Mouse (Mus musculus) small intestine, adult 2 months (tissue): Measurements from ENCODE around the gene Il16. TPM values are rescaled to one million over a fixed set of nuclear protein-coding genes. Genes with fewer than 3 reads are reported as not detected.

Experiments used
- H3K27ac ChIP-seq: fragments of 200-500 bp; 2 replicates; pipeline ENCODE4 v1.5.1; 2012; ENCODE audit warnings: low read depth, low read length, control low read depth, inconsistent platforms; ENCODE audit not compliant: insufficient read depth
- H3K27me3 ChIP-seq: fragments of 200-500 bp; 2 replicates; pipeline ENCODE4 v1.6.1; 2012; ENCODE audit warnings: mild to moderate bottlenecking, moderate library complexity, low read length, inconsistent platforms; ENCODE audit not compliant: control insufficient read depth, insufficient read depth
- H3K36me3 ChIP-seq: fragments of 200-500 bp; 2 replicates; pipeline ENCODE4 v1.6.1; 2012; ENCODE audit warnings: mild to moderate bottlenecking, low read length, control low read depth, inconsistent platforms; ENCODE audit not compliant: control insufficient read depth, insufficient read depth
- H3K4me1 ChIP-seq: fragments of 200-500 bp; 2 replicates; pipeline ENCODE4 v1.6.1; 2012; ENCODE audit warnings: low read length, inconsistent platforms, mixed read lengths; ENCODE audit not compliant: control insufficient read depth, insufficient read depth, insufficient read length
- H3K4me3 ChIP-seq: fragments of 200-500 bp; 2 replicates; pipeline ENCODE4 v1.5.1; 2012; ENCODE audit warnings: low read depth, mild to moderate bottlenecking, control low read depth, inconsistent platforms, low read length, moderate library complexity
- CTCF ChIP-seq: fragments of 200-500 bp; IDR thresholded peaks from 2 replicates; pipeline ENCODE4 v1.5.1; 2012; ENCODE audit warnings: low read depth, mild to moderate bottlenecking, control low read depth, inconsistent platforms, low read length, moderate library complexity, mixed read lengths; ENCODE audit not compliant: insufficient replicate concordance, insufficient read length; ENCODE audit errors: extremely low read depth
- POLR2A ChIP-seq: fragments of 200-500 bp; IDR thresholded peaks from 2 replicates; pipeline ENCODE4 v1.6.1; 2012; ENCODE audit warnings: low read depth, mild to moderate bottlenecking, control low read depth, inconsistent platforms, low read length, moderate library complexity
- WGBS: fragments of 180-500 bp; shearing (Covaris S2); methylation state at CpG from one replicate; pipeline ENCODE4 v1.1.7; 2018; 5-methylcytosine and 5-hydroxymethylcytosine counted together
- polyA plus RNA-seq: library from polyadenylated mRNA; depleted of rRNA; stranded (reverse); fragments of >200 nt; gene quantifications from 2 replicates; pipeline ENCODE4 v1.2.3, GENCODE M21; 2012

The Il16 gene
- polyA plus RNA-seq, 1 experiment, result 6.3 TPM

- Histone ChIP-seq H3K27ac (no peak overlapping the region), H3K4me3 (no peak overlapping the region), H3K27me3 (no peaks in the 10 kb centered on the region), H3K36me3 (no peaks in the 10 kb centered on the region), H3K4me1 (peaks cover 3% of the 10 kb centered on the region; the same call in 1 of the 2 replicates)
- no peak for TF ChIP-seq POLR2A
- TF ChIP-seq CTCF, result no peak
- 97% methylated on average over 4 of the region's 4 CpGs for WGBS
These were observed 135.6 kb downstream of the Il16 start for GRCm38 (mm10) chr7:83609891-83610290.

- Histone ChIP-seq H3K4me1 (no peaks in the 10 kb centered on the region), H3K4me3 (no peak overlapping the region), H3K27ac (no peak overlapping the region), H3K27me3 (no peaks in the 10 kb centered on the region), H3K36me3 (no peaks in the 10 kb centered on the region)
- TF ChIP-seq CTCF (no peak), POLR2A (no peak)
- WGBS, result 99% methylated on average over 2 of the region's 2 CpGs
These were observed 138.7 kb downstream of the Il16 start for GRCm38 (mm10) chr7:83606796-83607195.

- Histone ChIP-seq H3K4me3 (no peak overlapping the region), H3K36me3 (no peaks in the 10 kb centered on the region), H3K27me3 (no peaks in the 10 kb centered on the region), H3K4me1 (no peaks in the 10 kb centered on the region; the same call in 1 of the 2 replicates), H3K27ac (no peak overlapping the region)
- TF ChIP-seq CTCF (no peak), POLR2A (no peak)
- 94% methylated on average over 7 of the region's 7 CpGs for WGBS
These were observed 141.2 kb downstream of the Il16 start for GRCm38 (mm10) chr7:83604180-83604944.

GRCm38 (mm10) chr7:83599913-83600286 lies 145.6 kb downstream of the Il16 start:
- WGBS, result 66% methylated on average over 8 of the region's 8 CpGs
- H3K4me3 ChIP-seq, result no peak overlapping the region
- 0 out of 2 replicates have a peak, but pooled peaks cover 3% of the 10 kb centered on the region for H3K27me3 ChIP-seq
- peak; percentile 71; the same call in 1 of the 2 replicates for TF ChIP-seq CTCF
- no peak for TF ChIP-seq POLR2A
- peaks cover 3% of the 10 kb centered on the region; the same call in 1 of the 2 replicates for H3K4me1 ChIP-seq
- no peak overlapping the region for H3K27ac ChIP-seq
- H3K36me3 ChIP-seq, result no peaks in the 10 kb centered on the region

- Histone ChIP-seq H3K4me1 (peaks cover 3% of the 10 kb centered on the region; the same call in 1 of the 2 replicates), H3K36me3 (no peaks in the 10 kb centered on the region), H3K27ac (no peak overlapping the region), H3K27me3 (peaks cover 3% of the 10 kb centered on the region; the same call in 1 of the 2 replicates), H3K4me3 (no peak overlapping the region)
- WGBS, result 38% methylated on average over 13 of the region's 13 CpGs
- TF ChIP-seq CTCF (no peak), POLR2A (no peak)
These were observed 146.3 kb downstream of the Il16 start for GRCm38 (mm10) chr7:83598997-83599912.

- no peak overlapping the region for H3K4me3 ChIP-seq
- no peaks in the 10 kb centered on the region for H3K36me3 ChIP-seq
- peaks cover 3% of the 10 kb centered on the region; the same call in 1 of the 2 replicates for H3K27me3 ChIP-seq
- H3K27ac ChIP-seq, result no peak overlapping the region
- 87% methylated on average over 3 of the region's 3 CpGs for whole genome bisulfite sequencing
- H3K4me1 ChIP-seq, result peaks cover 3% of the 10 kb centered on the region; the same call in 1 of the 2 replicates
- no peak for TF ChIP-seq CTCF
- no peak for TF ChIP-seq POLR2A
These were observed 148.5 kb downstream of the Il16 start for GRCm38 (mm10) chr7:83597063-83597462.
